Mouse (Mus musculus): Measurements from ENCODE around the gene Kcnh3.

DNA sequence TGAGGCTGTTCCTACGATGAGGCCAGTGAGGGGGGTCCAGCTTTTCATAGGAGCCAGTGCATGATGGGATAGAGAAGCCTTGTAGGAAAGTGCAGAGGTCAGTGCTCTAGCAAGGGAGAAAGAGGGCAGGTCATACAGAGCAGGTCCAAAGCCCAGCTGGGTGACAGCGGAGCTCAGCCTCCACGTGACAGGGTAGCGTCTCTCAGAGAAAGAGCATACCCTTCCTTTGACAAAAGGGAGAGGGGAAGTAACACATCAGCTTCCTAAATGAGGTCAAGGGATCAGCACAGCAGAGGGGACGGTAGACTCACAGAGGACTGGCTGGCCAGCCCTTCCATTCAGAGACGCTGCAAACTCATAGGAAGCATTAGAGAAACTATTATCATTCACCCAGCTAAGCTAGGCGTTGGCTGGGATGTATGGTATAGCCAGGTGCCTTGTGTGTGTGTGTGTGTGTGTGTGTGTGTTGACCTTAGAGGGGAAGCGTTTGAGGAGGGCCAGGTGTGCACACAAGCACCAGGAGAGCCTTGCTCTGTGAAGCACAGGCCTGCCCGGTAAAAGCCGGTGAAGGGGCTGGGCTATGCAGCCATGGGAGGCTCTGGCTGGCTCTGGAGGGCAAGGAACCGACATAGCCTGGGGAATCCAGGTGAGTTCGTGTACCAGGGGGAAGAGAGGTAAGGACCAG is 9.8 kb downstream of the Kcnh3 start:
- TF ChIP-seq CTCF (IDR thresholded peaks at IDR 0.05; ENCODE audit: low read depth, low read length) (no peak), POLR2A (IDR thresholded peaks at IDR 0.05; ENCODE audit: borderline replicate concordance, low read depth, low read length) (no peak)
